Mouse (Mus musculus) small intestine, adult 2 months (tissue): ENCODE results near the gene Cmya5.

Experiments
- CTCF ChIP-seq: fragments of 200-500 bp; IDR thresholded peaks from 2 replicates; pipeline ENCODE4 v1.5.1; 2012; ENCODE audit warnings: low read depth, mild to moderate bottlenecking, control low read depth, inconsistent platforms, low read length, moderate library complexity, mixed read lengths; ENCODE audit not compliant: insufficient replicate concordance, insufficient read length; ENCODE audit errors: extremely low read depth
- POLR2A ChIP-seq: fragments of 200-500 bp; IDR thresholded peaks from 2 replicates; pipeline ENCODE4 v1.6.1; 2012; ENCODE audit warnings: low read depth, mild to moderate bottlenecking, control low read depth, inconsistent platforms, low read length, moderate library complexity

DNA sequence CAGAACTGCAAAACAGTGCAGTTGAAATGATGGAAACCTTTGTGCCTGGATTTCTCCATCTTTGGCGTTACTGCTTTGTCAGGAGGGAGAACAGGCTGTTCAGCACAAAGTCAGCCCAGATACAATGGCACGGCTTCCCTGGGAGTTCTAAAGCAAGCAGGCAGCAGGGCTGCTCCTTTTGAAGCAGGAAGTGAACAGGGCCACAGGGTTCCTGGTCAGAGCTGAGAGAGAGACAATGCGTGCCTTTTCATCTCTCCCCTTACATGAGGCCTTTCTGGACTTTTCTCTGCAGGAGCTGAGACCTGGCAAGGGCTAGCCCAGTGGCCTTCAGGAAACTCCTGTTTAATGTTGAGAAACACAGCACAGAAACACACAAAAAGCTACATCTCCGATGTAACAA lies 108.3 kb downstream of the Cmya5 start:
- TF ChIP-seq POLR2A (no peak), CTCF (no peak)
